Mouse (Mus musculus) limb, embryonic 12.5 days (tissue): Measurements from ENCODE around the gene Olfr1328. TPM values are rescaled to one million over a fixed set of nuclear protein-coding genes. Genes with fewer than 3 reads are reported as not detected.
"Not testable (repeated sequence)": the region's sequence is repeated elsewhere in the genome, so short reads cannot be mapped to it uniquely, and the experiment has no call there.

Experiments used
- ATAC-seq: fragments of 200-750 bp; cut with Nextera tagmentation; 2 replicates; pipeline ENCODE4 v1.8.0; 2017; ENCODE audit warnings: low read depth, moderate TSS enrichment; ENCODE audit not compliant: insufficient number of reproducible peaks, insufficient read depth, low FRiP score, low TSS enrichment
- H3K27ac ChIP-seq: fragments of 300-500 bp; sonication (generic); 2 replicates; pipeline ENCODE4 v1.5.1; 2016; ENCODE audit warnings: mild to moderate bottlenecking, moderate library complexity
- H3K27me3 ChIP-seq: fragments of 300-500 bp; sonication (generic); 2 replicates; pipeline ENCODE4 v1.6.1; 2016; ENCODE audit warnings: mild to moderate bottlenecking, moderate library complexity
- H3K36me3 ChIP-seq: fragments of 300-500 bp; sonication (generic); 2 replicates; pipeline ENCODE4 v1.6.1; 2016; ENCODE audit warnings: mild to moderate bottlenecking, moderate library complexity
- H3K4me1 ChIP-seq: fragments of 300-500 bp; sonication (generic); replicated peaks from 2 replicates; pipeline ENCODE4 v1.6.1; 2016
- H3K4me2 ChIP-seq: fragments of 300-500 bp; sonication (generic); 2 replicates; pipeline ENCODE4 v1.6.1; 2016; ENCODE audit warnings: mild to moderate bottlenecking, moderate library complexity
- H3K4me3 ChIP-seq: fragments of 300-500 bp; sonication (generic); replicated peaks from 2 replicates; pipeline ENCODE4 v1.5.1; 2016; ENCODE audit warnings: mild to moderate bottlenecking
- H3K9ac ChIP-seq: fragments of 300-500 bp; sonication (generic); replicated peaks from 2 replicates; pipeline ENCODE4 v1.6.1; 2016; ENCODE audit warnings: mild to moderate bottlenecking, moderate library complexity
- H3K9me3 ChIP-seq: fragments of 300-500 bp; sonication (generic); 2 replicates; pipeline ENCODE4 v1.6.1; 2016; ENCODE audit warnings: mild to moderate bottlenecking, moderate library complexity
- WGBS: fragments of 180-500 bp; shearing (Covaris S2); methylation state at CpG from one replicate; pipeline ENCODE4 v1.1.7; 2016; 5-methylcytosine and 5-hydroxymethylcytosine counted together
- polyA plus RNA-seq: library from polyadenylated mRNA; unstranded; fragments of >200 nt; fragmentation: Nextera tagmentation; extraction: Ambion mirVana; gene quantifications from 2 replicates; pipeline ENCODE4 v1.2.1, GENCODE M21; 2016

Gene Olfr1328
- not detected in 2 replicates for polyA plus RNA-seq

DNA sequence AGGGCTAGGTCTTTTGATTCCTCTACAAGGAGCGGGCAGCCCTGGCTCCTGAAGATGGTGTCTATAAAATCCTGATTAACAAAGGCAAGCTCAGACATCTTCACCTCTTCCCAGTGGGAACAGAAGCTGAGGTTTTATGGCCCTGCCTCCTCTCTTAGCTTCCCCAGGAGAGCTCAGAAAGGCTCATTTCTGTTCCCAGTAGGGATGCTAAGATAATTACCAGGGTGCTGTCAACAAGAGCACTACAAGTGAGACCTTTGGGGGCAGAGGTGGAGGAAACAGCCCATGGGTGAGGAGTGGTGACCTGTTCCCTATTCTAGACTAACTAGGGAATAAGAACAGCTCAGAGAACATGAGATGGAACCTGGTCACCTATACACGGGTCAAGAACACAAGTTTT is at the start of gene Olfr1328:
Gene Olfr1328 (minus strand): TSS at position 101 of the 400 bp plus-strand sequence.
- H3K4me3 ChIP-seq = no peak within 1 kb of the TSS
- no peak within 1 kb of the TSS for H3K4me2 ChIP-seq
- H3K9me3 ChIP-seq = no peaks in the 10 kb centered on the region
- H3K27ac ChIP-seq = no peak within 1 kb of the TSS
- no peak within 1 kb of the TSS for H3K9ac ChIP-seq
- no peak for ATAC-seq
- no peaks in the 10 kb centered on the region for H3K36me3 ChIP-seq
- H3K27me3 ChIP-seq = no peaks in the 10 kb centered on the region
- WGBS = 76% methylated on average over 2 of the region's 2 CpGs
- no peaks in the 10 kb centered on the region for H3K4me1 ChIP-seq

- H3K36me3 ChIP-seq = no peaks in the 10 kb centered on the region
- 84% methylated on average over 4 of the region's 4 CpGs for WGBS
- no peak for ATAC-seq
- H3K9ac ChIP-seq = no peak overlapping the region
- H3K4me1 ChIP-seq = no peaks in the 10 kb centered on the region
- H3K9me3 ChIP-seq = no peaks in the 10 kb centered on the region
- no peak overlapping the region for H3K4me2 ChIP-seq
- no peaks in the 10 kb centered on the region; the same call in 1 of the 2 replicates for H3K27me3 ChIP-seq
- H3K4me3 ChIP-seq = no peak overlapping the region
- H3K27ac ChIP-seq = no peak overlapping the region
Measured at GRCm38 (mm10) chr4:118985291-118985690, 46.9 kb upstream of the Olfr1328 start.

- no peaks in the 10 kb centered on the region for H3K9me3 ChIP-seq
- H3K36me3 ChIP-seq = no peaks in the 10 kb centered on the region
- H3K27me3 ChIP-seq = no peaks in the 10 kb centered on the region
- WGBS = 85% methylated on average over 2 of the region's 2 CpGs
- H3K27ac ChIP-seq = no peak overlapping the region
- no peak overlapping the region for H3K9ac ChIP-seq
- no peaks in the 10 kb centered on the region for H3K4me1 ChIP-seq
- H3K4me3 ChIP-seq = no peak overlapping the region
- ATAC-seq = no peak
- no peak overlapping the region for H3K4me2 ChIP-seq
Measured at GRCm38 (mm10) chr4:118973281-118973680, 34.9 kb upstream of the Olfr1328 start.

- Histone ChIP-seq H3K4me2 (no peak overlapping the region), H3K9me3 (no peaks in the 10 kb centered on the region), H3K36me3 (no peaks in the 10 kb centered on the region), H3K27ac (no peak overlapping the region), H3K9ac (no peak overlapping the region), H3K4me3 (no peak overlapping the region), H3K27me3 (no peaks in the 10 kb centered on the region), H3K4me1 (no peaks in the 10 kb centered on the region)
- WGBS = 90% methylated on average over 15 of the region's 15 CpGs
- no peak for ATAC-seq
Measured at GRCm38 (mm10) chr4:118967711-118968110, 29.3 kb upstream of the Olfr1328 start.

- H3K27me3 ChIP-seq = no peaks in the 10 kb centered on the region
- H3K36me3 ChIP-seq = no peaks in the 10 kb centered on the region
- H3K4me1 ChIP-seq = no peaks in the 10 kb centered on the region
- H3K9me3 ChIP-seq = no peaks in the 10 kb centered on the region
- no peak within 1 kb of the TSS for H3K27ac ChIP-seq
- no peak within 1 kb of the TSS for H3K9ac ChIP-seq
- no peak within 1 kb of the TSS for H3K4me3 ChIP-seq
- no peak within 1 kb of the TSS for H3K4me2 ChIP-seq
- no peak for ATAC-seq
- 78% methylated on average over 2 of the region's 2 CpGs for WGBS
Measured at GRCm38 (mm10) chr4:118961141-118961628, 22.8 kb upstream of the Olfr1328 start, which contains the start of gene Lao1. Lao1 (plus strand) TSS chr4:118961578.

- H3K27me3 ChIP-seq = peaks cover 3% of the 10 kb centered on the region; the same call in 1 of the 2 replicates
- no peaks in the 10 kb centered on the region for H3K9me3 ChIP-seq
- H3K4me2 ChIP-seq = no peak overlapping the region
- no peak overlapping the region for H3K27ac ChIP-seq
- H3K4me3 ChIP-seq = no peak overlapping the region
- H3K9ac ChIP-seq = no peak overlapping the region
- WGBS = 89% methylated on average over 7 of the region's 7 CpGs
- no peaks in the 10 kb centered on the region for H3K4me1 ChIP-seq
- no peaks in the 10 kb centered on the region for H3K36me3 ChIP-seq
- no peak for ATAC-seq
Measured at GRCm38 (mm10) chr4:118958812-118959211, 20.4 kb upstream of the Olfr1328 start.

GRCm38 (mm10) chr4:118931326-118931725 is 7.1 kb downstream of the Olfr1328 start:
- H3K9ac ChIP-seq, H3K36me3 ChIP-seq, H3K27me3 ChIP-seq, ATAC-seq, H3K27ac ChIP-seq, H3K4me2 ChIP-seq, H3K9me3 ChIP-seq, H3K4me1 ChIP-seq, H3K4me3 ChIP-seq: not testable (repeated sequence)
- 92% methylated on average over 3 of the region's 3 CpGs for WGBS

DNA sequence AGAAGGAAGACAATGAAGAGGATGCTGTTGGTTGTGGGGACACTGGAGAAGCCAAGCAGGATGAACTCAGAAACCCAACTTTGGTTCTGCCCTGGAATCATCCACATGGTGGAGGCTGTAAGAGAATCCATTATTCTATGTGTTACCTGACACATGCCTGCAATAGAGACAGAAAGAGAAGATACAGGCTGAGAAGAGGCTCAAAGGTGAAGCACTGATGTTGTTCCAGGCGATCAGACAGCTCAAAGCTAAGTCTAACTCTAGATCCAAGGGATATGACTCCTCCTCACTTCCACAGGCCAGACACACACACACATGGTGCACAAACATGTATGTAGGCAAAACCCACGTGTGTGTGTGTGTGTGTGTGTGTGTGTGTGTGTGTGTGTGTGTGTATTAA is 21.0 kb downstream of the Olfr1328 start, which contains the start of gene Olfr1329:
Gene Olfr1329 (minus strand): TSS at position 101 of the 400 bp plus-strand sequence.
- H3K4me1 ChIP-seq, H3K27me3 ChIP-seq, H3K4me2 ChIP-seq, H3K9me3 ChIP-seq, H3K36me3 ChIP-seq, ATAC-seq, H3K27ac ChIP-seq, H3K9ac ChIP-seq, H3K4me3 ChIP-seq: not testable (repeated sequence)
- WGBS = 70% methylated on average over 2 of the region's 2 CpGs

DNA sequence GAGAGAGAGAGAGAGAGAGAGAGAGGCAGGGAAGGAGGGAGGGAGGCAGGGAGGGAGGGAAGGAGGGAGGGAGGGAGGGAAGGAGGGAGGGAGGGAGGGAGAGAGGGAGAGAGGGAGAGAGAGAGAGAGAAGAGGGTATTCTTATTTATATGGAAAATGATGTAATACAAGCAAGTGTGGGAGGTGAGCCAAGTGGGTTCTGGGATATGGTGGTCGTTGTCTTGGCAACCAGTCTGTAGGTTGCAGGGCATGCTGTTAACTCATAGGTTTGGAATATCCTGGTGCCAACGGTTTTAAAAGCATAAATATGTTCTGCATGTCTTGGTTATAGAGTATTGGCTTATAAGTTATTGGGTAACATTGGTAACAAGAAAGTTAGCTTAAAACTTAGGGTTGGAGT is 36.4 kb downstream of the Olfr1328 start:
- Histone ChIP-seq H3K27ac (no peak overlapping the region), H3K4me1 (no peaks in the 10 kb centered on the region), H3K9ac (no peak overlapping the region), H3K27me3 (no peaks in the 10 kb centered on the region), H3K9me3 (no peaks in the 10 kb centered on the region), H3K36me3 (no peaks in the 10 kb centered on the region), H3K4me2 (no peak overlapping the region), H3K4me3 (no peak overlapping the region)
- no peak for ATAC-seq
- 68% methylated on average over 2 of the region's 2 CpGs for WGBS

DNA sequence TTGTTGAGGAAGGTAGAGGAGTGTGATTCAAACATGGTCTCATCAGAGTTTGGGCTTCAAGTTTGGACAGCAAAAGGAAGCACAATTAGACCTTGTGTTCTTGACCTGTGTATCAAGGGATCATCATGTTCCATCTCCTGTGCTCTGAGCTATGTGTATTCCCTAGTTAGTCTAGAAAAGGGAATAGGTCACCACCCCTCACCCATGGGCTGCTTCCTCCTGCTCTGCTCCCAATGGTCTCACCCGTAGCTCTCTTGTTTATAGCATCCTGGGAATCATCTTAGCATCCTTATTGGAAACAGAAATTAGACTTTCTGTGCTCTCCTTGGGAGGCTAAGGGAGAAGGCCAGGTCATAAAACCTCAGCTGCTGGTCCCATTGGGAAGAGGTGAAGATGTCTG is 50.1 kb downstream of the Olfr1328 start, which contains the start of gene Olfr1330:
Gene Olfr1330 (plus strand): TSS at position 301 of the 400 bp plus-strand sequence.
- WGBS = 69% methylated on average over 1 of the region's 1 CpGs

More for the DNA sequence above, 50.1 kb downstream of the Olfr1328 start, which contains the start of gene Olfr1330:
- H3K9me3 ChIP-seq = no peaks in the 10 kb centered on the region
- ATAC-seq = no peak
- H3K4me1 ChIP-seq = no peaks in the 10 kb centered on the region
- no peak within 1 kb of the TSS for H3K4me3 ChIP-seq
- no peak within 1 kb of the TSS for H3K9ac ChIP-seq
- H3K4me2 ChIP-seq = no peak within 1 kb of the TSS
- H3K36me3 ChIP-seq = no peaks in the 10 kb centered on the region
- H3K27me3 ChIP-seq = no peaks in the 10 kb centered on the region
- H3K27ac ChIP-seq = no peak within 1 kb of the TSS
